Mouse (Mus musculus): ENCODE results near the gene Hmgb3. TPM values are rescaled to one million over a fixed set of nuclear protein-coding genes. Genes with fewer than 3 reads are reported as not detected.

Gene Hmgb3
- polyA plus RNA-seq, 1 experiment from 2014 or later: 284 TPM

- Histone ChIP-seq H3K27ac (ENCODE audit: low read depth) (no peak overlapping the region), H3K27me3 (ENCODE audit: insufficient read depth, low read length) (no peaks in the 10 kb centered on the region), H3K36me3 (ENCODE audit: insufficient read depth) (no peaks in the 10 kb centered on the region), H3K4me2 (no peak overlapping the region), H3K4me3 (ENCODE audit: low read depth, low read length) (no peak overlapping the region), H3K9me3 (ENCODE audit: low read depth, low read length) (no peaks in the 10 kb centered on the region), H3K4me1 (ENCODE audit: insufficient read depth) (no peaks in the 10 kb centered on the region), H3K9ac (no peak overlapping the region)
- DNase-seq (no peak), ATAC-seq (ENCODE audit: insufficient read depth) (no peak)
- TF ChIP-seq CTCF (IDR thresholded peaks at IDR 0.05; ENCODE audit: low read depth): no peak
- WGBS: 65% methylated on average over 2 of the region's 2 CpGs
Observed at GRCm38 (mm10) chrX:71545163-71545562, 10.6 kb upstream of the Hmgb3 start.

GRCm38 (mm10) chrX:71556115-71556941 lies 610 bp downstream of the Hmgb3 start:
- WGBS: 8% methylated on average over 59 of the region's 112 CpGs
- no peaks in the 10 kb centered on the region for H3K27me3 ChIP-seq (ENCODE audit: insufficient read depth, low read length)
- H3K27ac ChIP-seq (ENCODE audit: low read depth): peak overlapping the region; percentile 97
- peak overlapping the region; percentile 56 for H3K4me2 ChIP-seq
- peak overlapping the region; percentile 87 for H3K9ac ChIP-seq
- peak overlapping the region; percentile 63 for H3K4me3 ChIP-seq (ENCODE audit: low read depth, low read length)
- DNase-seq (peak; percentile 35), ATAC-seq (ENCODE audit: insufficient read depth) (peak; percentile 65)
- peaks cover 7% of the 10 kb centered on the region; the same call in 1 of the 2 replicates for H3K36me3 ChIP-seq (ENCODE audit: insufficient read depth)
- no peak for TF ChIP-seq CTCF (IDR thresholded peaks at IDR 0.05; ENCODE audit: low read depth)
- H3K9me3 ChIP-seq (ENCODE audit: low read depth, low read length): no peaks in the 10 kb centered on the region
- H3K4me1 ChIP-seq (ENCODE audit: insufficient read depth): no peaks in the 10 kb centered on the region

- Histone ChIP-seq H3K4me3 (ENCODE audit: low read depth, low read length) (peak overlapping the region; percentile 63), H3K36me3 (ENCODE audit: insufficient read depth) (peaks cover 12% of the 10 kb centered on the region; the same call in 1 of the 2 replicates), H3K9ac (peak overlapping the region; percentile 87), H3K27ac (ENCODE audit: low read depth) (peak overlapping the region; percentile 97), H3K4me2 (peak overlapping the region; percentile 56), H3K9me3 (ENCODE audit: low read depth, low read length) (no peaks in the 10 kb centered on the region), H3K27me3 (ENCODE audit: insufficient read depth, low read length) (no peaks in the 10 kb centered on the region), H3K4me1 (ENCODE audit: insufficient read depth) (no peaks in the 10 kb centered on the region)
- DNase-seq: peak; percentile 4
- WGBS: 5% methylated on average over 20 of the region's 37 CpGs
- no peak for TF ChIP-seq CTCF (IDR thresholded peaks at IDR 0.05; ENCODE audit: low read depth)
- no peak for ATAC-seq (ENCODE audit: insufficient read depth)
Observed at GRCm38 (mm10) chrX:71556965-71557491, 1.3 kb downstream of the Hmgb3 start.

GRCm38 (mm10) chrX:71559336-71559735 lies 3.6 kb downstream of the Hmgb3 start:
- 87% methylated on average over 2 of the region's 2 CpGs for WGBS
- ATAC-seq (ENCODE audit: insufficient read depth) (no peak), DNase-seq (no peak)
- TF ChIP-seq CTCF (IDR thresholded peaks at IDR 0.05; ENCODE audit: low read depth): no peak
- no peaks in the 10 kb centered on the region for H3K27me3 ChIP-seq (ENCODE audit: insufficient read depth, low read length)
- H3K9ac ChIP-seq: no peak overlapping the region
- H3K27ac ChIP-seq (ENCODE audit: low read depth): no peak overlapping the region
- H3K4me3 ChIP-seq (ENCODE audit: low read depth, low read length): no peak overlapping the region
- no peak overlapping the region for H3K4me2 ChIP-seq
- peaks cover 12% of the 10 kb centered on the region; the same call in 1 of the 2 replicates for H3K36me3 ChIP-seq (ENCODE audit: insufficient read depth)
- H3K4me1 ChIP-seq (ENCODE audit: insufficient read depth): no peaks in the 10 kb centered on the region
- H3K9me3 ChIP-seq (ENCODE audit: low read depth, low read length): no peaks in the 10 kb centered on the region

- Histone ChIP-seq H3K27me3 (ENCODE audit: insufficient read depth, low read length) (no peaks in the 10 kb centered on the region), H3K4me2 (no peak overlapping the region), H3K4me3 (ENCODE audit: low read depth, low read length) (no peak overlapping the region), H3K36me3 (ENCODE audit: insufficient read depth) (peaks cover 12% of the 10 kb centered on the region; the same call in 1 of the 2 replicates), H3K9me3 (ENCODE audit: low read depth, low read length) (no peaks in the 10 kb centered on the region), H3K4me1 (ENCODE audit: insufficient read depth) (no peaks in the 10 kb centered on the region), H3K9ac (no peak overlapping the region), H3K27ac (ENCODE audit: low read depth) (no peak overlapping the region)
- no peak for ATAC-seq (ENCODE audit: insufficient read depth)
- no peak for DNase-seq
- WGBS: 94% methylated on average over 1 of the region's 1 CpGs
- no peak for TF ChIP-seq CTCF (IDR thresholded peaks at IDR 0.05; ENCODE audit: low read depth)
Observed at GRCm38 (mm10) chrX:71560796-71561195, 5.1 kb downstream of the Hmgb3 start.

GRCm38 (mm10) chrX:71573132-71573900 lies 17.6 kb downstream of the Hmgb3 start:
- H3K4me3 ChIP-seq (ENCODE audit: low read depth, low read length): no peak overlapping the region
- ATAC-seq (ENCODE audit: insufficient read depth) (no peak), DNase-seq (no peak)
- H3K9ac ChIP-seq: no peak overlapping the region
- WGBS: 64% methylated on average over 3 of the region's 3 CpGs
- no peaks in the 10 kb centered on the region for H3K27me3 ChIP-seq (ENCODE audit: insufficient read depth, low read length)
- no peak overlapping the region for H3K4me2 ChIP-seq
- no peak overlapping the region for H3K27ac ChIP-seq (ENCODE audit: low read depth)
- TF ChIP-seq CTCF (IDR thresholded peaks at IDR 0.05; ENCODE audit: low read depth): no peak
- no peaks in the 10 kb centered on the region for H3K4me1 ChIP-seq (ENCODE audit: insufficient read depth)
- no peaks in the 10 kb centered on the region for H3K36me3 ChIP-seq (ENCODE audit: insufficient read depth)
- no peaks in the 10 kb centered on the region for H3K9me3 ChIP-seq (ENCODE audit: low read depth, low read length)

GRCm38 (mm10) chrX:71575550-71575949 lies 19.8 kb downstream of the Hmgb3 start:
- no peak overlapping the region for H3K27ac ChIP-seq (ENCODE audit: low read depth)
- DNase-seq (peak; percentile 1), ATAC-seq (ENCODE audit: insufficient read depth) (no peak)
- H3K4me1 ChIP-seq (ENCODE audit: insufficient read depth): no peaks in the 10 kb centered on the region
- no peak overlapping the region for H3K4me3 ChIP-seq (ENCODE audit: low read depth, low read length)
- no peaks in the 10 kb centered on the region for H3K27me3 ChIP-seq (ENCODE audit: insufficient read depth, low read length)
- WGBS: 38% methylated on average over 2 of the region's 2 CpGs
- no peak for TF ChIP-seq CTCF (IDR thresholded peaks at IDR 0.05; ENCODE audit: low read depth)
- H3K4me2 ChIP-seq: no peak overlapping the region
- H3K36me3 ChIP-seq (ENCODE audit: insufficient read depth): no peaks in the 10 kb centered on the region
- H3K9me3 ChIP-seq (ENCODE audit: low read depth, low read length): no peaks in the 10 kb centered on the region
- no peak overlapping the region for H3K9ac ChIP-seq
